27 mouse cellular contexts compared by ENCODE assay signal in genomic region chr2:48138051-48138611, GRCm38 (mm10).
DNase-seq lines count a peak whose midpoint lies in the region; ATAC-seq and TF ChIP-seq lines count a peak whose summit lies in the region.
"Had no signal": no experiment of that assay in that cellular context is flagged by ENCODE, and none has a peak within 500 bp of the region (broad histone marks: within the 10 kb centered on the region; RNA-seq: fewer than 3 reads in every experiment).

No protein-coding gene starts in this region.

- no peak overlapping the region for H3K4me3 ChIP-seq in C2C12 (ENCODE audit: insufficient read depth, poor library complexity, severe bottlenecking)
- no peak overlapping the region for H3K4me3 ChIP-seq in embryonic facial prominence, embryonic 15.5 days (replicated peaks)
- H3K4me3 ChIP-seq: heart, embryonic 10.5 days; heart, embryonic 15.5 days; hindbrain, embryonic 13.5 days; liver, embryonic 15.5 days; lung, embryonic 15.5 days; midbrain, embryonic 12.5 days had no signal

- H3K27me3 ChIP-seq in C2C12 (ENCODE audit: control insufficient read depth, insufficient read depth, insufficient read length): no peaks in the 10 kb centered on the region
- no peaks in the 10 kb centered on the region for H3K27me3 ChIP-seq in embryonic facial prominence, embryonic 15.5 days
- H3K27me3 ChIP-seq: heart, embryonic 15.5 days; hindbrain, embryonic 13.5 days; liver, embryonic 15.5 days; lung, embryonic 15.5 days; midbrain, embryonic 12.5 days had no signal

- no peak overlapping the region for H3K4me2 ChIP-seq in embryonic facial prominence, embryonic 15.5 days (replicated peaks)
- H3K4me2 ChIP-seq: heart, embryonic 15.5 days; hindbrain, embryonic 13.5 days; liver, embryonic 15.5 days; lung, embryonic 15.5 days; midbrain, embryonic 12.5 days had no signal

- H3K4me1 ChIP-seq in embryonic facial prominence, embryonic 15.5 days: no peaks in the 10 kb centered on the region
- H3K4me1 ChIP-seq: heart, embryonic 10.5 days; heart, embryonic 15.5 days; hindbrain, embryonic 13.5 days; liver, embryonic 15.5 days; lung, embryonic 15.5 days; midbrain, embryonic 12.5 days had no signal

- H3K36me3 ChIP-seq in C2C12 (ENCODE audit: control insufficient read depth, insufficient read depth): no peaks in the 10 kb centered on the region
- no peaks in the 10 kb centered on the region for H3K36me3 ChIP-seq in embryonic facial prominence, embryonic 15.5 days
- H3K36me3 ChIP-seq: heart, embryonic 10.5 days; heart, embryonic 15.5 days; hindbrain, embryonic 13.5 days; liver, embryonic 15.5 days; lung, embryonic 15.5 days; midbrain, embryonic 12.5 days had no signal

- WGBS in embryonic facial prominence, embryonic 15.5 days: 74% methylated on average over 2 of the region's 2 CpGs

- intact Hi-C loops in gastrocnemius, postnatal 36 days (cut with DNase I): no loop called here

- H3K27ac ChIP-seq in embryonic facial prominence, embryonic 15.5 days (replicated peaks): no peak overlapping the region
- H3K27ac ChIP-seq: heart, embryonic 10.5 days; heart, embryonic 15.5 days; hindbrain, embryonic 13.5 days; kidney, postnatal 0 days; liver, embryonic 15.5 days; lung, embryonic 15.5 days; midbrain, embryonic 12.5 days had no signal

- ATAC-seq in embryonic facial prominence, embryonic 15.5 days (ENCODE audit: insufficient number of reproducible peaks, low FRiP score, low TSS enrichment, low read depth): 0 out of 2 replicates have a peak, but pooled peaks have one; percentile 39
- ATAC-seq: activated CD4-positive, CD25-positive, alpha-beta regulatory T cell, adult 4 months; forebrain, embryonic 14.5 days; intestine, embryonic 16.5 days had no signal

- no peak overlapping the region for H3ac ChIP-seq in C2C12 (ENCODE audit: control insufficient read depth, insufficient read length, low read depth)

- no peaks in the 10 kb centered on the region for H3K79me2 ChIP-seq in C2C12 (ENCODE audit: control insufficient read depth, insufficient read depth)

- H3K9ac ChIP-seq in embryonic facial prominence, embryonic 15.5 days: no peak overlapping the region
- H3K9ac ChIP-seq: heart, embryonic 15.5 days; hindbrain, embryonic 13.5 days; liver, embryonic 15.5 days; lung, embryonic 15.5 days; midbrain, embryonic 12.5 days had no signal

- H3K9me3 ChIP-seq in embryonic facial prominence, embryonic 15.5 days (replicated peaks): no peaks in the 10 kb centered on the region
- H3K9me3 ChIP-seq: heart, embryonic 10.5 days; heart, embryonic 15.5 days; hindbrain, embryonic 13.5 days; liver, embryonic 15.5 days; lung, embryonic 15.5 days; midbrain, embryonic 12.5 days had no signal

- no peaks in the 10 kb centered on the region for H3K79me3 ChIP-seq in C2C12 (ENCODE audit: low read depth)

- DNase-seq in gastrocnemius, adult 18-20 months (ENCODE audit: low spot score): peak; percentile 9
- DNase-seq in gastrocnemius, postnatal 36 days: no peak
- peak; percentile 27 for DNase-seq in retina, postnatal 1 day
- DNase-seq in heart, adult 8-10 months (ENCODE audit: low spot score): no peak
- no peak for DNase-seq in lung, adult 18-20 months
- DNase-seq: adrenal gland, adult 2 months; adrenal gland, postnatal 36 days; cerebellum, adult 18-20 months; cerebellum, postnatal 10 days; kidney, adult 8-10 months; kidney, postnatal 4 days; left cerebral cortex, postnatal 4 days; right cerebral cortex, postnatal 25 days; spleen, adult 18-20 months; thymus, postnatal 14 days had no signal

- no peak for TF ChIP-seq CTCF in C2C12 (IDR thresholded peaks at IDR 0.05; ENCODE audit: control insufficient read depth, insufficient read depth, insufficient read length)

TF ChIP-seq in C2C12, 6 proteins besides CTCF, POLR2A, EP300 and RAD21:
- no peak for TF ChIP-seq USF1 (IDR thresholded peaks at IDR 0.05; ENCODE audit: low read depth)
- no peak for TF ChIP-seq MYOG (IDR thresholded peaks at IDR 0.05; ENCODE audit: control insufficient read depth, extremely low read depth, insufficient read length)
- TF ChIP-seq MYOD1 (IDR thresholded peaks at IDR 0.05; ENCODE audit: control insufficient read depth, insufficient read length, low read depth): peak; percentile 47
- no peak for TF ChIP-seq FOSL1 (IDR thresholded peaks at IDR 0.05; ENCODE audit: insufficient read depth, low read length, poor library complexity, severe bottlenecking)
- no peak for TF ChIP-seq MAX (IDR thresholded peaks at IDR 0.05)
- no peak for TF ChIP-seq CEBPB (IDR thresholded peaks at IDR 0.05; ENCODE audit: low read depth)

Comparison
In these comparisons a context has a peak if more than half of its experiments do, and no peak if none do; other contexts are left out.
1. DNase-seq: peak in gastrocnemius, adult 18-20 months (single experiment) and retina, postnatal 1 day (single experiment); none in gastrocnemius, postnatal 36 days (0 of 2), heart, adult 8-10 months (single experiment) and lung, adult 18-20 months (0 of 2).